Mouse (Mus musculus): ENCODE results near the gene Cd209g. TPM values are rescaled to one million over a fixed set of nuclear protein-coding genes. Genes with fewer than 3 reads are reported as not detected.

Cd209g gene
- polyA plus RNA-seq, 1 experiment from 2014 or later: 0.09 TPM

DNA sequence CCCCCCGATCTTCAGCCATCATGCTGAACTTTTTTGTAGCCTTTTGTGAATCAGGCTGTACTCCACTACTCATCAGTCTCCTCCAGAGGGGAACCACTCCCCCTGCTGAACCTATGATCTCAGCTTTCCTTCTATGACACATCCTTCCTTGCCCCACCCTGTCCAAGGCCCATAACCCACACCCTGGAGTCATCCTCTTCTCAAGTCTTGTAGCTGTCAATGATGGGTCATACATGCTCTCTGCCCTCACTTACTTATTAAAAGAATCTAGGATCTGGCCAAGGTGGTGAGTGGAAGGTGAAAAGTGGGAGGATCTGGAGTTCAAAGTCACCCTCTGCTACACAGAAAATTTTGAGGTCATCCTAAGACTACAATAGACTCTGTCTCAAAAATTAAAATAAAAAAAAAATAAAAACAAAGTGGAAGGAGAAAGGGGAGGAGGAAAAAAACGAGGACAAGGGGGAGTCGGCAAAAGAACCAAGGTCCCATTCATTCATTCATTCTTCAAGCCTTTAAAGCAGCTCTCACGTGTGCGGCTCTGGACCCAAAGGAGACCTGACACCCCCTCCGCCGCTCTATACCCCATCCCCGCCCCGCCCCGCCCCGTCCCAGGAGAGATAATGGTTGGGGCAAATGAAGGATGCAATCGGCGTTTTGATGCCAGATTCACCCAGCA, 31.4 kb downstream of the Cd209g start:
- peak overlapping the region; percentile 63 for H3K4me2 ChIP-seq (ENCODE audit: low read length)
- H3K4me3 ChIP-seq (ENCODE audit: low read length): peak overlapping the region; percentile 49
- H3K27me3 ChIP-seq (replicated peaks; ENCODE audit: control insufficient read depth, insufficient read depth, low read length): no peaks in the 10 kb centered on the region; the same call in 1 of the 2 replicates
- no peaks in the 10 kb centered on the region for H3K9me3 ChIP-seq (ENCODE audit: control insufficient read depth, low read length)
- ATAC-seq: no peak
- H3K9ac ChIP-seq (ENCODE audit: low read depth, low read length): peak overlapping the region; percentile 69
- no peaks in the 10 kb centered on the region for H3K36me3 ChIP-seq (ENCODE audit: control insufficient read depth, insufficient read depth, low read length)
- H3K4me1 ChIP-seq (ENCODE audit: control insufficient read depth, insufficient read depth, low read depth, low read length): peaks cover 29% of the 10 kb centered on the region
- 7% methylated on average over 13 of the region's 13 CpGs for WGBS
- peak overlapping the region; percentile 79 for H3K27ac ChIP-seq (ENCODE audit: low read depth, low read length)

DNA sequence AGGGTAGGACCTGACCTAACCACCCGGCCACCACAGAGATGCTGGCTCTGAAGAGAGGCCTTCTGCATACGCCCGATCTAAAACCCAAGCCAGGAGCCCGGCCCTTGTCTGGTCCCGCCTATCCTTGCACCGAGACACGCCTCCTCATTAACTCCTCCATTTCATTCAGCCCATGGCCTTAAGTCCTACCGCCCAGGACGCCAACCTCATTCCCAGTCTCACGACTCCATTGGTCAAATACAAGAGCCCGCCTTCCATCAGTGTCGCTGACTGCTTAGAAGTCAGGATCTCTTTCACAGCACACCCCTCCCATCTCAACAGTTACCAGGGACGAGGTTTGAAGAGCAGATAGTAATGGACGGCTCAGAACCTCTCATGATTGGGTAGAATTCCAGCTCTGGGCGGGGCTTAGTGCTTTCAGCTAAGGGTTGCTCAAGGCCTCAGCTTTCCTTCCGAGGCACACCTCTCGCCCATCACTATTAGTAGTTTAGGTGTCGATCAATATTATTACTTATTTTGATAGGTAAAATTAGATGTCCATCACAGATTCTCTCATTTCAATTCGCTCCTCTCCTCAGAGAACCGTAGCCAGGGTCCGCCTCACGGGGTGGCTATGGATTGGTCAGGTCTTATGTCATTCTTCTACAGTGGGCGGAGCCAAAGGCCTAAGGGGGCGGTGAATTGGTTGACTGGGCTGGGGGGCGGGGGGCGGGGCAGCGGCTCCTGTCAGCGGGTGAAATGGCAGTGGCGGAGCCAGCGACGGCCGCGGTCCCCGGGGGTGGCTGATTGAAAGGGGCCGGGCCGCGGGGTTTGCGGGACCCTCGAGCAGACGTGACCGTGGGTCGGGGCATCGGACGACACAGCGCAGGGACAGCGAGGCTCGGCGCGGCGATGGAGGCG, 32.2 kb downstream of the Cd209g start, which contains the start of gene Evi5l:
Gene Evi5l, plus strand, starts transcription at position 716 of the 900 bp plus-strand sequence.
- Histone ChIP-seq H3K27me3 (replicated peaks; ENCODE audit: control insufficient read depth, insufficient read depth, low read length) (no peaks in the 10 kb centered on the region), H3K4me2 (ENCODE audit: low read length) (peak within 1 kb of the TSS; percentile 83), H3K9me3 (ENCODE audit: control insufficient read depth, low read length) (no peaks in the 10 kb centered on the region), H3K36me3 (ENCODE audit: control insufficient read depth, insufficient read depth, low read length) (no peaks in the 10 kb centered on the region), H3K9ac (ENCODE audit: low read depth, low read length) (peak within 1 kb of the TSS; percentile 91), H3K4me3 (ENCODE audit: low read length) (peak within 1 kb of the TSS; percentile 89), H3K27ac (ENCODE audit: low read depth, low read length) (peak within 1 kb of the TSS; percentile 79), H3K4me1 (ENCODE audit: control insufficient read depth, insufficient read depth, low read depth, low read length) (peaks cover 34% of the 10 kb centered on the region)
- WGBS: 1% methylated on average over 44 of the region's 51 CpGs
- peak; percentile 98 for ATAC-seq

DNA sequence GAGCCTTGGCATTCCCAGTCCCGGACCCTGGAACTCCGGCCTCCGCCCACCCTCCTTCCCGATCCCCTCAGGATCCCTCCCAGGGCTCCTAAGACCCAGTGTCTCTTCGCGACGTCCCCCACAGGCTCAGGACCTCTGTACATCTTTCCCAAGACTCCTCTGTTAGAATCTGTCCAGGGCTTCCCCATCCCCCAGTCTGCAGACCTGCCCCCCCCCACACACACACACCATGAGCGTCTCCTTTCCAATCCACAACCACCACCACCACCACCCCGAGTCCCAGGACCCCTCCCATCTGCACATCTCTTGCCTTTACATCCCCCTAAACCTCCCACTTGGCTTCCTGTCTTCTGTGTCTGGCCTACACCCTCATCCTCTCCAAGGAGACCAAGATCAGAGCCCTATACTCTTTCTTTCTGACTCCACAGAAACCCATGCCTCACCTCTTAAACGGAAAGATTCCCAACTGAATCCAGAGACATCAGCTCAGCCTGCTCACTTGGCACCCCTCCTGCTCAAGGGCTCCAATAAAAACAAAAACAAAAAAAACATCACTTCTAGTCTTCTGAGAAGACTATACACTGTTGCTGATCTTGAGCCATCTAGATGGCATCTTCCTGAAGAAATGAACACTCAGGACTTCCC, 33.1 kb downstream of the Cd209g start:
- no peaks in the 10 kb centered on the region for H3K27me3 ChIP-seq (replicated peaks; ENCODE audit: control insufficient read depth, insufficient read depth, low read length)
- no peaks in the 10 kb centered on the region for H3K9me3 ChIP-seq (ENCODE audit: control insufficient read depth, low read length)
- 7% methylated on average over 10 of the region's 10 CpGs for WGBS
- 0 out of 2 replicates have a peak, but pooled peaks cover 2% of the 10 kb centered on the region for H3K36me3 ChIP-seq (ENCODE audit: control insufficient read depth, insufficient read depth, low read length)
- H3K4me1 ChIP-seq (ENCODE audit: control insufficient read depth, insufficient read depth, low read depth, low read length): peaks cover 34% of the 10 kb centered on the region
- peak overlapping the region; percentile 91 for H3K9ac ChIP-seq (ENCODE audit: low read depth, low read length)
- H3K4me3 ChIP-seq (ENCODE audit: low read length): peak overlapping the region; percentile 89
- no peak for ATAC-seq
- peak overlapping the region; percentile 71 for H3K27ac ChIP-seq (ENCODE audit: low read depth, low read length)
- H3K4me2 ChIP-seq (ENCODE audit: low read length): peak overlapping the region; percentile 83

DNA sequence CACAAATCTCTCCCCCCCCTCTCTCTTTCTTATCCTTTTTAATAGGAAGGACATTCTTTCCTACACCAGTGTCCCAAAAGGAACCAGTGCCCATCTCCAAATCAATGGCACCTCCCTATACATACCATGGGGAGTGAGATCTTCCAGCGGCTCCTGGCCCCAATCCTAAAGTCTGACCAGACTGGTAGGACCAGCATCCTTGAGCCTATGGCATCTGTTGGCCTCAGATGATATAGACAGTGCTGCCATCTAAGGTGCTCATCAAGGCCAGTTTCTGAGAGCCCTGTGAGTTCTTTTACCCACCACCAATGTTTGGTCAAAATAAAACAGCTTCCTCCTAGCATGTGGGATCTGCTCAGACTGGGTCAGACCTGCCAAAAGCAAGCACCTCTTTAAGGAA, 34.0 kb downstream of the Cd209g start:
- Histone ChIP-seq H3K9me3 (ENCODE audit: control insufficient read depth, low read length) (no peaks in the 10 kb centered on the region), H3K27me3 (replicated peaks; ENCODE audit: control insufficient read depth, insufficient read depth, low read length) (no peaks in the 10 kb centered on the region), H3K4me3 (ENCODE audit: low read length) (peak overlapping the region; percentile 89), H3K27ac (ENCODE audit: low read depth, low read length) (no peak overlapping the region), H3K4me2 (ENCODE audit: low read length) (peak overlapping the region; percentile 83), H3K4me1 (ENCODE audit: control insufficient read depth, insufficient read depth, low read depth, low read length) (peaks cover 34% of the 10 kb centered on the region), H3K9ac (ENCODE audit: low read depth, low read length) (no peak overlapping the region), H3K36me3 (ENCODE audit: control insufficient read depth, insufficient read depth, low read length) (0 out of 2 replicates have a peak, but pooled peaks cover 2% of the 10 kb centered on the region)
- WGBS: 100% methylated on average over 1 of the region's 1 CpGs
- ATAC-seq: no peak

DNA sequence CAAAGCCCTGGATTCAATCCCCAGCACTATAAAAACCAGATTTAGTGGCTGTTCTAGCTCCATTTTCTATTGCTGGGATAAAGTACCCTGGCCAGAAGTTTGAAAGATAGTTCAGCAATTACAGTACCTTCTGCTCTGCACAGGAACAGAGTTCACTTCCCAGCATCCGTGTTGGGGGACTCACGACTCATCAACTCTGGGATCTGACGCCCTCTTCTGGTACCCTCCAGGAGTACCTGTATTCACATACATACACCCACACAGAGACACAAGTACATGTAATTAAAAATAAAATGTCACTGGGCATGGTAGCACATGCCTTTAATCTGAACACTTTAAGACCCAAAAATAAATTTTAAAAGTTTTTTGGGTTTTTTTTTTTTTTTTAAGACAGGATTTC, 38.6 kb downstream of the Cd209g start:
- H3K4me2 ChIP-seq (ENCODE audit: low read length): no peak overlapping the region
- H3K27me3 ChIP-seq (replicated peaks; ENCODE audit: control insufficient read depth, insufficient read depth, low read length): no peaks in the 10 kb centered on the region
- no peak overlapping the region for H3K4me3 ChIP-seq (ENCODE audit: low read length)
- H3K36me3 ChIP-seq (ENCODE audit: control insufficient read depth, insufficient read depth, low read length): peaks cover 11% of the 10 kb centered on the region
- no peak overlapping the region for H3K27ac ChIP-seq (ENCODE audit: low read depth, low read length)
- no peak overlapping the region for H3K9ac ChIP-seq (ENCODE audit: low read depth, low read length)
- 73% methylated on average over 3 of the region's 3 CpGs for WGBS
- H3K4me1 ChIP-seq (ENCODE audit: control insufficient read depth, insufficient read depth, low read depth, low read length): peaks cover 29% of the 10 kb centered on the region
- H3K9me3 ChIP-seq (ENCODE audit: control insufficient read depth, low read length): no peaks in the 10 kb centered on the region
- no peak for ATAC-seq

DNA sequence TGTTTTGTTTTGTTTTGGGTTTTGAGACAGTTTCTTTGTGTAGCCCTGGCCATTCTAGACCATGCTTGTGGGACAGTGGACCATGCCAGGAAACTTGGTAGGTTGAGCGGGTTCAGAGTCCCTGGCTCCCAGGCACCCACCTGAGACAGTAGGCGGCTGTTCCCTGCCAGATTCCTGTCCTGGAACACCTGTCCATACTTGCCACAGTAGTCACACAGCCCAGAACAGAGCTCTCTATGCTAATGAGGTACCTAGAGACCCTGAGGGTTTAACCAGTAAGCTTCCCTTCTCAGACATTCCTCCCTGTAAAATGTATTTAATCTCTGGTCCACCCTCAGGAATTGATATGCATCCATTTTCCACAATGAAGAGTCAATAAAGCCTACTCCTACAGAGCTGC, 40.1 kb downstream of the Cd209g start:
- H3K9ac ChIP-seq (ENCODE audit: low read depth, low read length): no peak overlapping the region
- H3K4me2 ChIP-seq (ENCODE audit: low read length): no peak overlapping the region
- peaks cover 14% of the 10 kb centered on the region for H3K4me1 ChIP-seq (ENCODE audit: control insufficient read depth, insufficient read depth, low read depth, low read length)
- WGBS: 75% methylated on average over 2 of the region's 2 CpGs
- H3K27me3 ChIP-seq (replicated peaks; ENCODE audit: control insufficient read depth, insufficient read depth, low read length): no peaks in the 10 kb centered on the region
- H3K36me3 ChIP-seq (ENCODE audit: control insufficient read depth, insufficient read depth, low read length): peaks cover 11% of the 10 kb centered on the region
- no peaks in the 10 kb centered on the region for H3K9me3 ChIP-seq (ENCODE audit: control insufficient read depth, low read length)
- no peak for ATAC-seq
- no peak overlapping the region for H3K27ac ChIP-seq (ENCODE audit: low read depth, low read length)
- H3K4me3 ChIP-seq (ENCODE audit: low read length): no peak overlapping the region

DNA sequence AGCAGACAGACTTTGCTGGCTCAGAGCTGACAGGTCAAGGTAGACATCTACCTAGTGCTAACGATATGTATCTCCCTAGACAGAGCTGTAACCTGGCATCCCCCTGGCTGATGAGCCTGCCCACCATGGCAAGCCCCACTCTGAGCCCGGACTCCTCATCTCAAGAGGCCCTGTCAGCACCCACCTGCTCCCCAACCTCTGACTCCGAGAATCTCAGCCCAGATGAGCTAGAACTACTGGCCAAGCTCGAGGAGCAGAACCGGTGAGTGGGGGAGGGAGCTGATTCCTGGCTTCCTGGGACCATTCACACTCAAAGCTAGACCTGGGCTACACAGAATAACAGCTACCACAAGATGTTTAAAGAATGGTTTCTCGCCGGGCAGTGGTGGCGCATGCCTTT, 49.5 kb downstream of the Cd209g start:
- no peak overlapping the region for H3K9ac ChIP-seq (ENCODE audit: low read depth, low read length)
- 91% methylated on average over 8 of the region's 8 CpGs for WGBS

DNA sequence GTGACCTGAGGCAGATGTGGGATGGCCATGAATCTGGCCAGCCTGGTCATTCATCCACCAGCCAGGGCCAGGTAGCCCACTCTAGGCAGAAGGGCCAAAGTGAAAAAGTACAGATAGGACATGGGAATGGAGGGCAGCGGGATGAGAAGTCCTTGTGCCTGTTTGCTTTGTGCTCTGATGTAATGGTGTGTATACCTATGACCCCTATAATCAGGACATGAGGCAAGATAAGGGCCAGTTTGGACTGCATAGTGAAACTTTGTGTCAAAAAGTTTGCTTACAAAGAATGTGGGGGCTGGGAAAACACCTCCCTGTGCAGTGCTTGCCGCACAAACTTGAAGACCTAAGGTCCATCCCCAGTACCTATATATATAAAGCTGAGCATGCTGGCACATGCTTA, 52.3 kb downstream of the Cd209g start:
- Histone ChIP-seq H3K4me1 (ENCODE audit: control insufficient read depth, insufficient read depth, low read depth, low read length) (no peaks in the 10 kb centered on the region; the same call in 1 of the 2 replicates), H3K4me3 (ENCODE audit: low read length) (no peak overlapping the region), H3K9ac (ENCODE audit: low read depth, low read length) (no peak overlapping the region), H3K9me3 (ENCODE audit: control insufficient read depth, low read length) (no peaks in the 10 kb centered on the region), H3K36me3 (ENCODE audit: control insufficient read depth, insufficient read depth, low read length) (peaks cover 58% of the 10 kb centered on the region), H3K4me2 (ENCODE audit: low read length) (no peak overlapping the region), H3K27me3 (replicated peaks; ENCODE audit: control insufficient read depth, insufficient read depth, low read length) (no peaks in the 10 kb centered on the region), H3K27ac (ENCODE audit: low read depth, low read length) (no peak overlapping the region)
- no peak for ATAC-seq
- 94% methylated on average over 2 of the region's 2 CpGs for WGBS

More for the DNA sequence above, 49.5 kb downstream of the Cd209g start:
- peaks cover 45% of the 10 kb centered on the region for H3K36me3 ChIP-seq (ENCODE audit: control insufficient read depth, insufficient read depth, low read length)
- no peak for ATAC-seq
- no peaks in the 10 kb centered on the region for H3K27me3 ChIP-seq (replicated peaks; ENCODE audit: control insufficient read depth, insufficient read depth, low read length)
- H3K4me1 ChIP-seq (ENCODE audit: control insufficient read depth, insufficient read depth, low read depth, low read length): no peaks in the 10 kb centered on the region; the same call in 1 of the 2 replicates
- no peaks in the 10 kb centered on the region for H3K9me3 ChIP-seq (ENCODE audit: control insufficient read depth, low read length)
- H3K4me3 ChIP-seq (ENCODE audit: low read length): no peak overlapping the region
- H3K27ac ChIP-seq (ENCODE audit: low read depth, low read length): no peak overlapping the region
- H3K4me2 ChIP-seq (ENCODE audit: low read length): no peak overlapping the region

Measured in hindbrain, embryonic 16.5 days (tissue).